Mouse (Mus musculus) ES-E14 (cell line): ENCODE measurements around the gene Slc12a5. TPM values are rescaled to one million over a fixed set of nuclear protein-coding genes. Genes with fewer than 3 reads are reported as not detected.
A peak's percentile ranks its signal among the peaks of the same experiment; 100 is the strongest.

Experiments used
- DNase-seq: peaks from one replicate; pipeline ENCODE4 v3.0.0-alpha.2; 2013; ENCODE audit warnings: low read depth, low spot score
- H3K27ac ChIP-seq: 2 replicates; pipeline ENCODE4 v1.5.1; 2012; ENCODE audit warnings: low read depth, mild to moderate bottlenecking, low read length, moderate library complexity, mixed read lengths; ENCODE audit not compliant: poor library complexity, insufficient read depth, severe bottlenecking
- H3K36me3 ChIP-seq: 2 replicates; pipeline ENCODE4 v1.6.1; 2012; ENCODE audit warnings: mild to moderate bottlenecking, low read length, moderate library complexity, mixed read lengths; ENCODE audit not compliant: control insufficient read depth, poor library complexity, insufficient read depth, severe bottlenecking
- H3K4me1 ChIP-seq, 2 experiments: fragments of 150-350 bp in 1 of 2; sonication (generic) in 1 of 2; 2 replicates each; pipeline ENCODE4 v1.6.1; 2012; ENCODE audit warnings: low read length in 2 of 2, mild to moderate bottlenecking in 1 of 2, mixed read lengths in 1 of 2; ENCODE audit not compliant: control insufficient read depth in 2 of 2, insufficient read depth in 2 of 2, poor library complexity in 1 of 2
- H3K4me3 ChIP-seq, 2 experiments: fragments of 150-350 bp in 1 of 2; sonication (generic) in 1 of 2; 2 replicates each; pipeline ENCODE4 v1.5.1; 2012; ENCODE audit warnings: low read length in 2 of 2, low read depth in 1 of 2, mild to moderate bottlenecking in 1 of 2, mixed read lengths in 1 of 2; ENCODE audit not compliant: insufficient read depth in 1 of 2, poor library complexity in 1 of 2, severe bottlenecking in 1 of 2
- H3K9ac ChIP-seq: 2 replicates; pipeline ENCODE4 v1.6.1; 2012; ENCODE audit warnings: low read depth, mild to moderate bottlenecking, low read length, mixed read lengths; ENCODE audit not compliant: poor library complexity, insufficient read depth, severe bottlenecking
- H3K9me3 ChIP-seq: fragments of 150-350 bp; sonication (generic); 2 replicates; pipeline ENCODE4 v1.6.1; 2012; ENCODE audit warnings: low read depth, mild to moderate bottlenecking, low read length; ENCODE audit not compliant: control insufficient read depth, insufficient read depth
- CHD2 ChIP-seq: IDR thresholded peaks from 2 replicates; pipeline ENCODE4 v1.6.1; 2014; ENCODE audit warnings: mild to moderate bottlenecking, low read depth, low read length, inconsistent platforms
- HCFC1 ChIP-seq: IDR thresholded peaks from 2 replicates; pipeline ENCODE4 v1.6.1; 2012; ENCODE audit warnings: low read length, inconsistent platforms, borderline replicate concordance; ENCODE audit not compliant: insufficient read depth
- MAFK ChIP-seq: IDR thresholded peaks from 2 replicates; pipeline ENCODE4 v1.6.1; 2014; ENCODE audit warnings: mild to moderate bottlenecking, low read depth, low read length, inconsistent platforms; ENCODE audit not compliant: insufficient read depth
- ZC3H11A ChIP-seq: IDR thresholded peaks from 2 replicates; pipeline ENCODE4 v1.6.1; 2012; ENCODE audit warnings: low read depth, mild to moderate bottlenecking, inconsistent platforms, low read length, borderline replicate concordance
- ZNF384 ChIP-seq: IDR thresholded peaks from 2 replicates; pipeline ENCODE4 v1.6.1; 2012; ENCODE audit warnings: low read depth, low read length, inconsistent platforms
- in situ Hi-C, 2 experiments: fragments of 600-800 bp; cut with MboI; formaldehyde crosslinking; loops; one replicate each; pipeline ENCODE4 v1.15.1; 2025; ENCODE audit warnings: low sequenced_read_pairs in 2 of 2, inconsistent platforms in 1 of 2; ENCODE audit not compliant: unreplicated experiment in 2 of 2
- total RNA-seq: library from RNA; depleted of rRNA; stranded (reverse); fragments of 300-350 nt; gene quantifications from 2 replicates; pipeline ENCODE4 v1.2.3, GENCODE M21; 2012

Gene Slc12a5
- total RNA-seq, 1 experiment = 1.7 TPM

GRCm38 (mm10) chr2:164913428-164913786, 47.2 kb upstream of the Slc12a5 start:
- Histone ChIP-seq H3K9me3 (no peaks in the 10 kb centered on the region), H3K27ac (no peak overlapping the region), H3K9ac (no peak overlapping the region; the same call in 1 of the 2 replicates), H3K4me1 (peaks cover 6 to 29% of the 10 kb centered on the region in 2 experiments; a peak in 3 of 4 replicates), H3K36me3 (peaks cover 7% of the 10 kb centered on the region), H3K4me3 (no peak overlapping the region; a peak in 1 of 4 replicates)
- no peak for TF ChIP-seq MAFK
- no peak for TF ChIP-seq HCFC1
- TF ChIP-seq ZNF384 = no peak
- no peak for TF ChIP-seq CHD2
- TF ChIP-seq ZC3H11A = no peak
- in situ Hi-C loops = no loop called here
- peak; percentile 28 for DNase-seq

GRCm38 (mm10) chr2:164916820-164917219, 43.8 kb upstream of the Slc12a5 start:
- no peaks in the 10 kb centered on the region; the same call in 1 of the 2 replicates for H3K36me3 ChIP-seq
- peak overlapping the region; percentile 8; the same call in 1 of the 2 replicates for H3K27ac ChIP-seq
- in situ Hi-C loops = no loop called here
- H3K9ac ChIP-seq = no peak overlapping the region
- H3K4me3 ChIP-seq = no peak overlapping the region
- peaks cover 4 to 24% of the 10 kb centered on the region in 2 experiments; a peak in 3 of 4 replicates for H3K4me1 ChIP-seq
- TF ChIP-seq ZC3H11A (no peak), MAFK (peak; percentile 75)
- no peaks in the 10 kb centered on the region for H3K9me3 ChIP-seq
- DNase-seq = no peak

- in situ Hi-C loops = no loop called here
- H3K4me3 ChIP-seq = no peak overlapping the region
- peak overlapping the region; percentile 8 for H3K27ac ChIP-seq
- H3K9ac ChIP-seq = no peak overlapping the region
- no peak for TF ChIP-seq ZNF384
- TF ChIP-seq HCFC1 = no peak
- no peak for TF ChIP-seq CHD2
- TF ChIP-seq ZC3H11A = no peak
- no peaks in the 10 kb centered on the region for H3K9me3 ChIP-seq
- H3K4me1 ChIP-seq = peaks cover 4 to 22% of the 10 kb centered on the region in 2 experiments; a peak in 3 of 4 replicates
- no peaks in the 10 kb centered on the region; the same call in 1 of the 2 replicates for H3K36me3 ChIP-seq
- DNase-seq = peak; percentile 61
These were observed 43.2 kb upstream of the Slc12a5 start for GRCm38 (mm10) chr2:164917371-164917770.

GRCm38 (mm10) chr2:164918325-164918724, 42.3 kb upstream of the Slc12a5 start:
- 0 out of 2 replicates have a peak overlapping the region, but pooled peaks have one; percentile 0 for H3K9ac ChIP-seq
- no peak overlapping the region for H3K4me3 ChIP-seq
- no peaks in the 10 kb centered on the region for H3K9me3 ChIP-seq
- in situ Hi-C loops = no loop called here
- DNase-seq = no peak
- no peaks in the 10 kb centered on the region; the same call in 1 of the 2 replicates for H3K36me3 ChIP-seq
- H3K27ac ChIP-seq = peak overlapping the region; percentile 0; the same call in 1 of the 2 replicates
- peaks cover 2 to 19% of the 10 kb centered on the region in 2 experiments; a peak in 2 of 4 replicates for H3K4me1 ChIP-seq
- no peak for TF ChIP-seq ZC3H11A
- TF ChIP-seq HCFC1 = no peak
- TF ChIP-seq CHD2 = no peak
- no peak for TF ChIP-seq MAFK
- TF ChIP-seq ZNF384 = no peak

- in situ Hi-C loops = no loop called here
- TF ChIP-seq HCFC1 = no peak
These were observed 38.6 kb upstream of the Slc12a5 start for GRCm38 (mm10) chr2:164921984-164922383.

More at GRCm38 (mm10) chr2:164921984-164922383, 38.6 kb upstream of the Slc12a5 start:
- Histone ChIP-seq H3K9me3 (no peaks in the 10 kb centered on the region), H3K9ac (no peak overlapping the region), H3K27ac (no peak overlapping the region), H3K4me3 (no peak overlapping the region), H3K4me1 (peaks cover 0 to 14% of the 10 kb centered on the region in 2 experiments; a peak in 2 of 4 replicates), H3K36me3 (no peaks in the 10 kb centered on the region)
- no peak for DNase-seq
